Mouse (Mus musculus) heart, adult 2 months (tissue): ENCODE data around the gene Pttg1ip. TPM values are rescaled to one million over a fixed set of nuclear protein-coding genes. Genes with fewer than 3 reads are reported as not detected.

Experiments used
- DNase-seq, 2 experiments: peaks; one replicate each; pipeline ENCODE4 v3.0.0; 2021
- H3K27ac ChIP-seq: fragments of 200-600 bp; 2 replicates; pipeline ENCODE4 v1.8.1; 2022
- H3K27me3 ChIP-seq: fragments of 200-500 bp; 2 replicates; pipeline ENCODE4 v1.6.1; 2012; ENCODE audit warnings: mild to moderate bottlenecking, low read length, inconsistent platforms, mixed read lengths; ENCODE audit not compliant: control insufficient read depth, insufficient read depth
- H3K36me3 ChIP-seq: fragments of 200-500 bp; 2 replicates; pipeline ENCODE4 v1.6.1; 2012; ENCODE audit warnings: low read length, inconsistent platforms; ENCODE audit not compliant: control insufficient read depth, insufficient read depth
- H3K4me1 ChIP-seq: fragments of 200-500 bp; 2 replicates; pipeline ENCODE4 v1.6.1; 2011; ENCODE audit warnings: low read length; ENCODE audit not compliant: control insufficient read depth, insufficient read depth
- H3K4me3 ChIP-seq: fragments of 200-600 bp; 2 replicates; pipeline ENCODE4 v1.8.1; 2022
- H3K79me2 ChIP-seq: fragments of 200-500 bp; replicated peaks from 2 replicates; pipeline ENCODE4 v1.6.1; 2012; ENCODE audit warnings: mild to moderate bottlenecking, inconsistent platforms, low read length, moderate library complexity, mixed read lengths; ENCODE audit not compliant: control insufficient read depth, insufficient read depth
- H3K9ac ChIP-seq: fragments of 200-500 bp; 2 replicates; pipeline ENCODE4 v1.6.1; 2012; ENCODE audit warnings: low read depth, mild to moderate bottlenecking, control low read depth, inconsistent platforms, low read length, mixed read lengths
- CTCF ChIP-seq: fragments of 200-600 bp; IDR thresholded peaks from 2 replicates; pipeline ENCODE4 v1.8.1; 2022; ENCODE audit warnings: antibody characterized with exemption, mild to moderate bottlenecking, moderate library complexity
- EP300 ChIP-seq: fragments of 200-500 bp; IDR thresholded peaks from 2 replicates; pipeline ENCODE4 v1.6.1; 2011; ENCODE audit warnings: low read depth, low read length, control low read depth; ENCODE audit not compliant: insufficient read depth
- POLR2A ChIP-seq: fragments of 200-500 bp; IDR thresholded peaks from 2 replicates; pipeline ENCODE4 v1.6.1; 2011; ENCODE audit warnings: mild to moderate bottlenecking, low read depth, low read length, control low read depth; ENCODE audit not compliant: insufficient read depth
- WGBS: fragments of 180-500 bp; shearing (Covaris S2); methylation state at CpG from one replicate; pipeline ENCODE4 v1.1.7; 2018; 5-methylcytosine and 5-hydroxymethylcytosine counted together
- intact Hi-C: fragments of 180-260 bp; cut with DNase I; formaldehyde crosslinking; loops from one replicate; pipeline ENCODE4 v1.15.1; 2025
- polyA plus RNA-seq: library from polyadenylated mRNA; depleted of rRNA; stranded (reverse); fragments of >200 nt; gene quantifications from 2 replicates; pipeline ENCODE4 v1.2.3, GENCODE M21; 2012
- total RNA-seq, 2 experiments: library from RNA; stranded (reverse); gene quantifications; 2 replicates each; pipeline ENCODE4 v1.2.3; 2021

Gene Pttg1ip
- total and polyA plus RNA-seq, 3 experiments = 119 to 132 (median 131) TPM

DNA sequence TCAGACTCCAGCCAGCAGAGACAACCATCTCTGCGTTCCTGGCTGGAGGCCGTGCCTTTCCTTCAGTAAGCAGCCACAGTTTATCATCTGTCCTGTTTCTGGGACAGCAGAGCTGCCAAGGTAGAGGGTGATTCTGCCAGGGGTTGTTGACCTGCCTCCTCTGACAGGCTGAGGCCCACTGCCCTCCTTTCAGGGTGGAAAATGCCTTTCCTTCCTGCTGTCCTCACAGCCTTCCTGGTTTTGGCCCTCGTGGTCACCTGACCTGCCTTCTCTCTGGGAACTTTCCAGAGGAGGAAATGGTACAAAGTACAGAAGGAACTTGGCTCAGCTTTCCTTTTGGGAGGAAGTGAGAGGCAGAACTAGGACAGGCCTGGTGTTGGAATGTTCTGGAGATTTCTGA lies 31.9 kb downstream of the Pttg1ip start:
- H3K27me3 ChIP-seq = no peaks in the 10 kb centered on the region
- H3K9ac ChIP-seq = peak overlapping the region; percentile 11
- TF ChIP-seq CTCF (no peak), POLR2A (peak; percentile 65; the same call in 1 of the 2 replicates), EP300 (peak; percentile 98)
- DNase-seq = peak; percentile 78 to 82
- WGBS = 2% methylated on average over 3 of the region's 3 CpGs
- peaks cover 13% of the 10 kb centered on the region for H3K36me3 ChIP-seq
- no peak overlapping the region for H3K4me3 ChIP-seq
- H3K79me2 ChIP-seq = peaks cover 7% of the 10 kb centered on the region
- intact Hi-C loops = no loop called here
- peak overlapping the region; percentile 94 for H3K27ac ChIP-seq
- H3K4me1 ChIP-seq = peaks cover 11% of the 10 kb centered on the region

DNA sequence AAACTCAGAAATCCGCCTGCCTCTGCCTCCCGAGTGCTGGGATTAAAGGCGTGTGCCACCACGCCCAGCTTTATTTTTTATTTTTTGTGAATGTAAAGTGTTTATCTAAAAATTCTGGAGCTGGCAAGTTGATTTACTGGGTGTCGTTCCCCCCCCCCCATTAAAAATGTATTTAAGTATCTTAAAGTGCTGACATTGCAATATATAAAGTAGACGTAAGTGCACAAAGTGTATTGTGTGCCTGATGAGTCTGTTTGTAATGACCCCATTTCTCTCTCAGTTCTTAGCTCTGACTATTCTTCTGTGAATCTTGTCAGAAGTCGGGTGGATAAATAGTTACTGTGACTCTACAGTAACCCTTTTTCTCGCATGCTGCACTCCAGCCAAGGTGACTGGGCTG lies 34.1 kb downstream of the Pttg1ip start:
- no peak overlapping the region for H3K27ac ChIP-seq
- DNase-seq = no peak
- H3K4me1 ChIP-seq = peaks cover 11% of the 10 kb centered on the region
- H3K36me3 ChIP-seq = peaks cover 13% of the 10 kb centered on the region
- 90% methylated on average over 8 of the region's 8 CpGs for WGBS
- H3K9ac ChIP-seq = no peak overlapping the region
- intact Hi-C loops = no loop called here
- no peak for TF ChIP-seq CTCF
- no peak for TF ChIP-seq EP300
- no peak for TF ChIP-seq POLR2A
- peaks cover 3% of the 10 kb centered on the region for H3K79me2 ChIP-seq
- H3K4me3 ChIP-seq = no peak overlapping the region
- H3K27me3 ChIP-seq = no peaks in the 10 kb centered on the region

DNA sequence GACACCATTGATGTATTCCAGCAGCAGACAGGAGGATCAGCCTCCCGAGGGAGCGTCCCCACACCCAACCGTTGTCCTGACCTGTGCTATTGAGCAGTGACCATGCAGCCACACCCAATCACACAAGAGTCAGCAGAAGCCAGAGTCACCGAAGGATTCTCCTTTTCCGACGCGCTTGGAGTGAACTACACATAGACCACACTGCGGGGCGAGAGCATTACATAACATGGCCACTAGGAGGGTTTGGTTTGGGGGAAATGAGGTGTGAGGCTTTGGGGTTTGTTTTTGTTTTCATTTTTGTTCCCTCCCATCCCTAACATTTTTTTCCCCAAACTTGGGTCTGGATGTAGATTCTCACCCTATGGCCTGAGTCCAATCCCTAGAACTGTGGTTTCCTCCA lies 34.6 kb downstream of the Pttg1ip start:
- DNase-seq = no peak
- Histone ChIP-seq H3K9ac (no peak overlapping the region), H3K27me3 (no peaks in the 10 kb centered on the region), H3K79me2 (no peaks in the 10 kb centered on the region), H3K4me1 (peaks cover 8% of the 10 kb centered on the region), H3K27ac (no peak overlapping the region), H3K36me3 (peaks cover 13% of the 10 kb centered on the region), H3K4me3 (no peak overlapping the region)
- WGBS = 86% methylated on average over 9 of the region's 9 CpGs
- intact Hi-C loops = no loop called here
- TF ChIP-seq CTCF = peak; percentile 25; the same call in 1 of the 2 replicates
- no peak for TF ChIP-seq EP300

DNA sequence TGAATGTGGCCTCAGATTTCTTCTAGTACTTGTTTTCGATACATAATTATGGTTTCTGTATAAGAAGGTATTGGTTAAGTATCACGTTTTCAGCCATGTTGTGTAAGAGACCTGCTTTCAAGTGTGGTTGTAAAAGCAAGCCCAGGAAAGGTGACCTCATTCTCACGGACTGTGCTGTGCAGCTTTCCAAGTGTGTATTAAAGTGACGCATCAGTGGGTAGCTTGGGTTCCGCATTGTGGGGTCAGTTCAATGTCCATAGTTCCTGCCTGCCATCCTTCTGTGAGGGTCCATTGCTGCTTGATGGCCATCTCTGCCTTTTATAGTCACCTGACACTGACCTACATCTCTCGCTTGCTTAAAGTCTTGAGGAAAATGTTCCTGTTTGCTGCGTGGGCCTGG lies 35.4 kb downstream of the Pttg1ip start:
- peaks cover 13% of the 10 kb centered on the region for H3K36me3 ChIP-seq

DNA sequence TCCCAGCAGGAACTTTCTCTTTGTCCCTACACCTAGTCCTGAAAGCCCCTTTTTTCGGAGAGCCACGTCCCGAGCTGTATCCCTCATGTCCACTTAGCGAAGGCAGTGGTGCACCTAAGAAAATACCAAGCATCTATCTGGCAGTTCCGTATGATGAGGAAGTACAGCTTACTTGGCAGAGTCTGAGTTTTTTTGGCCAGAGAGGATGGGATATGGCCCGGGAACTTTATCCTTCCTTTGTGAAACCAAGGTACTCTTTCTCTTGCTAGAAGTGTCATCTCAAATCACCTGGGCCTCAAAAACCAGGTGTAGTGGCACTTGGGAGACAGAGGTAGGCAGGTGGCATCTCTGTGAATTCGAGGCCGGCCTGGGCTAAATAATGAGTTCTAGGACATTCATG lies 40.0 kb downstream of the Pttg1ip start:
- peaks cover 1% of the 10 kb centered on the region; the same call in 1 of the 2 replicates for H3K79me2 ChIP-seq
- no peak for TF ChIP-seq EP300
- no peak for TF ChIP-seq POLR2A
- TF ChIP-seq CTCF = no peak
- H3K4me1 ChIP-seq = peaks cover 28% of the 10 kb centered on the region
- no peak for DNase-seq
- WGBS = 61% methylated on average over 8 of the region's 8 CpGs
- intact Hi-C loops = no loop called here
- peak overlapping the region; percentile 74 for H3K9ac ChIP-seq
- peak overlapping the region; percentile 99 for H3K4me3 ChIP-seq
- H3K27ac ChIP-seq = peak overlapping the region; percentile 99
- no peaks in the 10 kb centered on the region for H3K27me3 ChIP-seq
- H3K36me3 ChIP-seq = peaks cover 9% of the 10 kb centered on the region; the same call in 1 of the 2 replicates

More for the DNA sequence above, 35.4 kb downstream of the Pttg1ip start:
- WGBS = 93% methylated on average over 7 of the region's 7 CpGs
- peaks cover 12% of the 10 kb centered on the region for H3K4me1 ChIP-seq
- H3K79me2 ChIP-seq = no peaks in the 10 kb centered on the region
- H3K27ac ChIP-seq = no peak overlapping the region
- no peak for DNase-seq
- no peak for TF ChIP-seq EP300
- TF ChIP-seq POLR2A = no peak
- no peak for TF ChIP-seq CTCF
- H3K9ac ChIP-seq = no peak overlapping the region
- H3K27me3 ChIP-seq = no peaks in the 10 kb centered on the region
- no peak overlapping the region for H3K4me3 ChIP-seq
- intact Hi-C loops = no loop called here

DNA sequence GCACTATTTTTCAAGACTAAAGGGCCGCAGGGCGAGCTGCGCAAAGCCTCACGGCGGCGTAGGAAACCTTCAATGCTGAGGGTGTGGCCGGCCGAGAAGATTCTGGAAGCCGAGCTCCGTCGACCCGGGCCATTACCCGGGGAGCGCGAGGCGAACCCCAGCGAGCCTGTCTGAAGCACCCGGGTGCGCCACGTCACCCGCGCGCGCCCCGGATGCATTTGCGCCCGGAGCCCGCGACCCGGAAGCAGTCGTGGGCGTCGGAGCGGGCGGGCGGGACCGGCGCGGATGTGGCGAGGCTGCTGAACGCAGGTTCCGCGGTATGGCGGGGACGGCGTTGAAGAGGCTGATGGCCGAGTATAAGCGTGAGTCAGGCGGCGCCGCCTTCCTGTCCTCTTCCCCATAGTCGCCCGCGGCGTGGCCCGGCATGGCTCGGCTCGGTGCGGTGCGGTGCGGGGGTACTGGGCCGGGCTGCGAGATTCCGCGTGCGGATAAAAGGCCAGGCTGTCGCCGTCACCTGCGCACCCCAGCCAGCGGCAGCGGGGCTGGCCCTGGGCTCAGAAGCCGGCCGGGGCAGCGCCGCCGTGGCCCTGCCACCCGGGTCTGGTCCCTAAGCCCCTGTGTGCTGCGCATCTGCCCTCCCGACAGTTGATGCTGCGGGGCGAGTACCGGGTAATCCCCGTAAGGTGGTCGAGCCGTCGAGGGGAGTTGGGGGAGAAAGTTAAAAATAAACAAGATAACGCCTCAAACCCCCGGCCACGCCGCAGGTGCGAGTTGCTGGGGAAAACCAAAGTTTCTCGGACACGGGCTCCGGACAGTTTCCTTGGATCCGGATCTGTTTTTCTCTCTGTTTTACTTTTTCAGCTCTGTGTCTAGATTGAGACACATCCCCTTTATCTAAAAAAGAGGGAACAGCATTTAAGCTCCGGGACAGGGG lies 40.8 kb downstream of the Pttg1ip start, which contains the start of gene Ube2g2:
Ube2g2 (plus strand) TSS at position 221 of the 934 bp plus-strand sequence.
- intact Hi-C loops = loop anchor here (2.0 kb wide), 1 partner anchor 40 kb away; no protein-coding TSS in a partner anchor
- WGBS = under 1% methylated on average over 96 of the region's 96 CpGs

More for the DNA sequence above, 40.8 kb downstream of the Pttg1ip start, which contains the start of gene Ube2g2:
- Histone ChIP-seq H3K36me3 (peaks cover 9% of the 10 kb centered on the region; the same call in 1 of the 2 replicates), H3K79me2 (peaks cover 1% of the 10 kb centered on the region; the same call in 1 of the 2 replicates), H3K9ac (peak within 1 kb of the TSS; percentile 96), H3K27me3 (no peaks in the 10 kb centered on the region), H3K27ac (peak within 1 kb of the TSS; percentile 99), H3K4me3 (peak within 1 kb of the TSS; percentile 99), H3K4me1 (peaks cover 32% of the 10 kb centered on the region)
- 0 out of 2 replicates have a peak, but pooled peaks have one; percentile 33 for TF ChIP-seq EP300
- TF ChIP-seq CTCF = no peak
- TF ChIP-seq POLR2A = peak; percentile 74
- DNase-seq = peak; percentile 97 to 98
